Mouse (Mus musculus) lung, embryonic 14.5 days (tissue): Measurements from ENCODE around the gene Hbq1b. TPM values are rescaled to one million over a fixed set of nuclear protein-coding genes. Genes with fewer than 3 reads are reported as not detected.
A peak's percentile ranks its signal among the peaks of the same experiment; 100 is the strongest.
"Not testable (repeated sequence)": the region's sequence is repeated elsewhere in the genome, so short reads cannot be mapped to it uniquely, and the experiment has no call there.

Experiments
- ATAC-seq: fragments of 200-750 bp; cut with Nextera tagmentation; 2 replicates; pipeline ENCODE4 v1.8.0; 2017; ENCODE audit warnings: mild to moderate bottlenecking, moderate TSS enrichment, moderate library complexity; ENCODE audit not compliant: insufficient read depth
- DNase-seq: peaks from one replicate; pipeline ENCODE4 v3.0.0-alpha.2; 2015
- H3K27ac ChIP-seq: fragments of 300-500 bp; sonication (generic); 2 replicates; pipeline ENCODE4 v1.5.1; 2014; ENCODE audit warnings: low read depth, mild to moderate bottlenecking, moderate library complexity
- H3K27me3 ChIP-seq: fragments of 300-500 bp; sonication (generic); 2 replicates; pipeline ENCODE4 v1.6.1; 2014; ENCODE audit warnings: low read length, control low read depth; ENCODE audit not compliant: insufficient read depth
- H3K36me3 ChIP-seq: fragments of 300-500 bp; sonication (generic); 2 replicates; pipeline ENCODE4 v1.6.1; 2014; ENCODE audit warnings: control low read depth; ENCODE audit not compliant: insufficient read depth
- H3K4me1 ChIP-seq: fragments of 300-500 bp; sonication (generic); 2 replicates; pipeline ENCODE4 v1.6.1; 2014; ENCODE audit warnings: antibody characterized with exemption, control low read depth; ENCODE audit not compliant: insufficient read depth
- H3K4me2 ChIP-seq: fragments of 300-500 bp; sonication (generic); 2 replicates; pipeline ENCODE4 v1.6.1; 2014; ENCODE audit warnings: mild to moderate bottlenecking
- H3K4me3 ChIP-seq: fragments of 300-500 bp; sonication (generic); 2 replicates; pipeline ENCODE4 v1.5.1; 2014; ENCODE audit warnings: low read depth, low read length
- H3K9ac ChIP-seq: fragments of 300-500 bp; sonication (generic); 2 replicates; pipeline ENCODE4 v1.6.1; 2014
- H3K9me3 ChIP-seq: fragments of 300-500 bp; sonication (generic); 2 replicates; pipeline ENCODE4 v1.6.1; 2016; ENCODE audit warnings: low read depth, low read length, control low read depth
- CTCF ChIP-seq: IDR thresholded peaks from 2 replicates; pipeline ENCODE4 v1.5.1; 2016; ENCODE audit warnings: antibody characterized with exemption, low read depth
- WGBS: fragments of 180-500 bp; shearing (Covaris S2); extraction: QIAGEN DNeasy Blood & Tissue Kit; methylation state at CpG from one replicate; pipeline ENCODE4 v1.1.7; 2014; 5-methylcytosine and 5-hydroxymethylcytosine counted together
- polyA plus RNA-seq: library from polyadenylated mRNA; unstranded; fragments of >200 nt; fragmentation: Nextera tagmentation; extraction: Ambion mirVana; gene quantifications from 2 replicates; pipeline ENCODE4 v1.2.1, GENCODE M21; 2014

Gene Hbq1b
- polyA plus RNA-seq, 1 experiment from 2014 or later, result 2.1 TPM

GRCm38 (mm10) chr11:32285031-32285775, 1.6 kb upstream of the Hbq1b start:
- Histone ChIP-seq H3K4me1 (no peaks in the 10 kb centered on the region), H3K27me3 (peaks cover 8% of the 10 kb centered on the region), H3K4me3 (no peak overlapping the region), H3K9me3 (no peaks in the 10 kb centered on the region), H3K4me2 (no peak overlapping the region), H3K36me3 (no peaks in the 10 kb centered on the region), H3K27ac (no peak overlapping the region), H3K9ac (no peak overlapping the region)
- 74% methylated on average over 7 of the region's 7 CpGs for WGBS
- no peak for TF ChIP-seq CTCF
- ATAC-seq (peak; percentile 22; the same call in 1 of the 2 replicates), DNase-seq (no peak)

DNA sequence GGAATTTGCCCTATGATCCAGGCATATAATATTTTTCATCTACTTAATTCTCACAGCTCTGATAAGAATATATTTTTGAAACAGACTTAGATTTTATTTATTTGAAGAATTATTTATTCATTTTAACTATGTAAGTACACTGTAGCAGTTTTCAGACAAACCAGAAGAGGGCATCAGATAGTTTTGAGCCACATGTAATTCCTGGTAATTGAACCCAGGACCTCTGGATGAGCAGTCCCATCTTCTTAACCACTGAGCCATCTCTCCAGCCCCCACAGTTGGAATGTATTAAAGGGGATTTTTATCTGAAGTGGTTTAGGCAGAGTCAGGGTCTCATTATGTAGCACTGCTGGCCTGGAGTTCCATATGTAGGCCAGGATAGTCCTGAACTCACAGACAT, 878 bp upstream of the Hbq1b start:
- H3K4me1 ChIP-seq, H3K9ac ChIP-seq, H3K36me3 ChIP-seq, H3K27me3 ChIP-seq, H3K4me2 ChIP-seq, H3K27ac ChIP-seq, H3K4me3 ChIP-seq, ATAC-seq, H3K9me3 ChIP-seq, DNase-seq: not testable (repeated sequence)

DNA sequence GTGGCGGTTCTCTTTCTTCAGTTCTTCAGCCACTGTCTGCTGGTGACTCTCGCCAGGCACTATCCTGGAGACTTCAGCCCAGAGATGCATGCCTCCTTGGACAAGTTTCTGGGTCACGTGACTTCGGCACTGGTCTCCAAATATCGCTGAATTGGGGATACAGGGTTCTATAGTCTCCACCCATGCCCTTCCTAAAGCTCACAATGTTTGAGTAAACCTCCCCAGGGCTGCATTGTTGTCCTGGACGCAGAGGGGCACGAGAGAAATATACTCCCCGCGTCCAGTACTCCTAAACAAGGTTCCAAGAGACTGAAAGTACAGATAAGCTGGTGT, 694 bp downstream of the Hbq1b start:
- H3K27ac ChIP-seq, result peak overlapping the region; percentile 9; the same call in 1 of the 2 replicates
- ATAC-seq, result no peak
- H3K4me3 ChIP-seq, result no peak overlapping the region
- H3K27me3 ChIP-seq, result peaks cover 6% of the 10 kb centered on the region
- no peak overlapping the region; the same call in 1 of the 2 replicates for H3K4me2 ChIP-seq
- TF ChIP-seq CTCF, result no peak
- H3K9ac ChIP-seq, result no peak overlapping the region
- H3K4me1 ChIP-seq, result no peaks in the 10 kb centered on the region
- H3K9me3 ChIP-seq, result no peaks in the 10 kb centered on the region
- 61% methylated on average over 9 of the region's 9 CpGs for WGBS
- DNase-seq, result no peak
- no peaks in the 10 kb centered on the region for H3K36me3 ChIP-seq

DNA sequence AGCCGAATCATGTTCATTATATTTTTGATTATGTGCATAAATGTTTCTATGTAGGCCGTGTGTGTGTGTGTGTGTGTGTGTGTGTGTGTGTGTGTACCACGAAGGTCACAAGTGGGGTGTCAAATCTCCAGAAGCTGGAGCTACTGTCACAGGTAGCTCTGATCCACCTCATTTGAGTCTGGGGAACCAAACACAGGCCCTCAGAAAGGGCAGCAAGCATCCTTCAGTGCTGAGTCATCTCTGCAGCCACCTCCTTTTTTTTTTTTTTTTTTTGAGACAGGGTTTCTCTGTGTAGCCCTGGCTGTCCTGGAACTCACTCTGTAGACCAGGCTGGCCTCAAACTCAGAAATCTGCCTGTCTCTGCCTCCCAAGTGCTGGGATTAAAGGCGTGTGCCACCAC, 6.1 kb downstream of the Hbq1b start:
- ATAC-seq, H3K36me3 ChIP-seq, H3K4me1 ChIP-seq, H3K27ac ChIP-seq, H3K4me2 ChIP-seq, H3K9me3 ChIP-seq, H3K9ac ChIP-seq, H3K27me3 ChIP-seq, H3K4me3 ChIP-seq, DNase-seq: not testable (repeated sequence)
- WGBS, result 88% methylated on average over 4 of the region's 4 CpGs

- not testable (repeated sequence) for H3K9me3 ChIP-seq, DNase-seq, H3K27ac ChIP-seq, H3K4me2 ChIP-seq, H3K36me3 ChIP-seq, H3K4me1 ChIP-seq, H3K4me3 ChIP-seq, ATAC-seq, H3K27me3 ChIP-seq, H3K9ac ChIP-seq
- WGBS, result 40% methylated on average over 3 of the region's 3 CpGs
Measured at GRCm38 (mm10) chr11:32293479-32293878, 6.7 kb downstream of the Hbq1b start.

GRCm38 (mm10) chr11:32296203-32296602, 9.4 kb downstream of the Hbq1b start, which contains the start of gene Hba-a2:
TSS of gene Hba-a2 (plus strand) at chr11:32296489.
- WGBS, result no CpG with 5 or more reads among the region's 4 CpGs
- H3K27me3 ChIP-seq, H3K4me2 ChIP-seq, H3K9me3 ChIP-seq, H3K4me1 ChIP-seq, H3K36me3 ChIP-seq, H3K9ac ChIP-seq, DNase-seq, H3K27ac ChIP-seq, H3K4me3 ChIP-seq: not testable (repeated sequence)
- peak; percentile 51; the same call in 1 of the 2 replicates for ATAC-seq

GRCm38 (mm10) chr11:32297417-32297816, 10.7 kb downstream of the Hbq1b start:
- not testable (repeated sequence) for ATAC-seq, H3K36me3 ChIP-seq

More at GRCm38 (mm10) chr11:32297417-32297816, 10.7 kb downstream of the Hbq1b start:
- H3K9ac ChIP-seq, DNase-seq, H3K27ac ChIP-seq, H3K9me3 ChIP-seq, H3K4me1 ChIP-seq, H3K27me3 ChIP-seq, H3K4me2 ChIP-seq, H3K4me3 ChIP-seq: not testable (repeated sequence)
- 16% methylated on average over 2 of the region's 2 CpGs for WGBS
